Mouse (Mus musculus) stomach, embryonic 15.5 days (tissue): ENCODE measurements around the gene Hus1b. TPM values are rescaled to one million over a fixed set of nuclear protein-coding genes. Genes with fewer than 3 reads are reported as not detected.

Experiments
- ATAC-seq: fragments of 200-750 bp; cut with Nextera tagmentation; 2 replicates; pipeline ENCODE4 v1.8.0; 2017; ENCODE audit warnings: low read depth, moderate number of reproducible peaks, moderate TSS enrichment; ENCODE audit not compliant: insufficient read depth, low FRiP score
- H3K27ac ChIP-seq: fragments of 300-500 bp; sonication (generic); 2 replicates; pipeline ENCODE4 v1.5.1; 2015; ENCODE audit warnings: mild to moderate bottlenecking, inconsistent platforms
- H3K27me3 ChIP-seq: fragments of 300-500 bp; sonication (generic); replicated peaks from 2 replicates; pipeline ENCODE4 v1.6.1; 2015; ENCODE audit warnings: inconsistent platforms
- H3K36me3 ChIP-seq: fragments of 300-500 bp; sonication (generic); 2 replicates; pipeline ENCODE4 v1.6.1; 2015; ENCODE audit warnings: inconsistent platforms
- H3K4me1 ChIP-seq: fragments of 300-500 bp; sonication (generic); 2 replicates; pipeline ENCODE4 v1.6.1; 2015; ENCODE audit warnings: inconsistent platforms
- H3K4me2 ChIP-seq: fragments of 300-500 bp; sonication (generic); 2 replicates; pipeline ENCODE4 v1.6.1; 2015; ENCODE audit warnings: mild to moderate bottlenecking, inconsistent platforms
- H3K4me3 ChIP-seq: fragments of 300-500 bp; sonication (generic); replicated peaks from 2 replicates; pipeline ENCODE4 v1.5.1; 2015; ENCODE audit warnings: inconsistent platforms
- H3K9ac ChIP-seq: fragments of 300-500 bp; sonication (generic); 2 replicates; pipeline ENCODE4 v1.6.1; 2015; ENCODE audit warnings: inconsistent platforms
- H3K9me3 ChIP-seq: fragments of 300-500 bp; sonication (generic); 2 replicates; pipeline ENCODE4 v1.6.1; 2016; ENCODE audit warnings: inconsistent platforms
- WGBS: fragments of 180-500 bp; shearing (Covaris S2); methylation state at CpG from one replicate; pipeline ENCODE4 v1.1.7; 2015; 5-methylcytosine and 5-hydroxymethylcytosine counted together
- polyA plus RNA-seq: library from polyadenylated mRNA; unstranded; fragments of >200 nt; fragmentation: Nextera tagmentation; extraction: Ambion mirVana; gene quantifications from 2 replicates; pipeline ENCODE4 v1.2.1, GENCODE M21; 2015

The Hus1b gene
- polyA plus RNA-seq, result 0.10 TPM in 1 of 2 replicates, not detected in the other

DNA sequence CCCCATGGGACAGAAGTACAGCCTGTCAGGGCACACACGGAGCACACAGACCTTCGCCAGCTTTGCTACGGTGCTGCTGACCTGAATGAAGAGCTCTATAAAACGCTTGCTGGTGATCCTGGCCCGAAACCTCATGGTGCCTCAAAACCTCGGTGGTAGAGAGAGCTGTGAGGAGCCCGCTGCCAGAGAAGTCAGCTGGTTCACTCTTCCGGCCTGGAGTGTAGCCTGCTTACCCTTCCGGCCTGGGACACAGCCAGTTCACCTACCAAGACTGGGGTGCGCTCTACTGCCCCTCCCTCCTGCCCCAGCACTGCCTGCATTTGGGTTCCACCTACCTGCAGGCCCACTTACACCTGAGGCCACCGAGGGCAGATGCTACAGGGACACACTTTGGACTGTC is at the start of gene Hus1b:
Gene Hus1b (minus strand): TSS at position 220 of the 400 bp plus-strand sequence.
- no peaks in the 10 kb centered on the region for H3K36me3 ChIP-seq
- 86% methylated on average over 11 of the region's 11 CpGs for WGBS
- H3K4me1 ChIP-seq, result peaks cover 3% of the 10 kb centered on the region; the same call in 1 of the 2 replicates
- H3K4me3 ChIP-seq, result no peak within 1 kb of the TSS
- no peak within 1 kb of the TSS for H3K4me2 ChIP-seq
- no peak for ATAC-seq
- H3K27me3 ChIP-seq, result no peaks in the 10 kb centered on the region
- no peaks in the 10 kb centered on the region for H3K9me3 ChIP-seq
- H3K9ac ChIP-seq, result no peak within 1 kb of the TSS
- 0 out of 2 replicates have a peak within 1 kb of the TSS, but pooled peaks have one; percentile 21 for H3K27ac ChIP-seq

- Histone ChIP-seq H3K4me1 (0 out of 2 replicates have a peak, but pooled peaks cover 6% of the 10 kb centered on the region), H3K4me3 (no peak overlapping the region), H3K4me2 (no peak overlapping the region), H3K9ac (no peak overlapping the region), H3K27ac (no peak overlapping the region), H3K27me3 (no peaks in the 10 kb centered on the region), H3K36me3 (no peaks in the 10 kb centered on the region), H3K9me3 (no peaks in the 10 kb centered on the region)
- 67% methylated on average over 6 of the region's 6 CpGs for WGBS
- ATAC-seq, result no peak
Measured at GRCm38 (mm10) chr13:30994249-30994858, 46.8 kb upstream of the Hus1b start.

DNA sequence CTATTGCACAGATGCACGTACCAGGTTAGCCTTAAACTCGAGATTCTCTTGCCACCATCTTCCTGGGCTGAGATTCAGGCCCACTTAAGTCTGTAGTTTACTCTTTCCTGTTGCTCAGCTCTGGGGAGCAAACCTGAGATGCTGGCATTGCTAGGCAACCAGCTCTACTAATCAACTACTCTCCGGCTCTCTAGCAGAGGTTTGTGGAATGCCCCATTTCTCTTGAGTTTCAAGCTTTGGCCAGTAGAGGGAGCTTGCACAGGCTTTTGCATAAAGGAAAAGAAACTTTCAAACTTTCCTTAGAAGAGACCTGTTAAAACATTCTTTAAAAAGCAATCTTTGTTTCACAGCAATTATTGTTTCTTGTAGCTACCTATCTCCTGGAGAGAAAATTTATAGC is 46.3 kb upstream of the Hus1b start:
- Histone ChIP-seq H3K9ac (no peak overlapping the region), H3K36me3 (no peaks in the 10 kb centered on the region), H3K27me3 (no peaks in the 10 kb centered on the region), H3K27ac (no peak overlapping the region), H3K4me3 (no peak overlapping the region), H3K4me2 (no peak overlapping the region), H3K4me1 (0 out of 2 replicates have a peak, but pooled peaks cover 6% of the 10 kb centered on the region), H3K9me3 (no peaks in the 10 kb centered on the region)
- no peak for ATAC-seq
- WGBS, result 29% methylated on average over 3 of the region's 3 CpGs

DNA sequence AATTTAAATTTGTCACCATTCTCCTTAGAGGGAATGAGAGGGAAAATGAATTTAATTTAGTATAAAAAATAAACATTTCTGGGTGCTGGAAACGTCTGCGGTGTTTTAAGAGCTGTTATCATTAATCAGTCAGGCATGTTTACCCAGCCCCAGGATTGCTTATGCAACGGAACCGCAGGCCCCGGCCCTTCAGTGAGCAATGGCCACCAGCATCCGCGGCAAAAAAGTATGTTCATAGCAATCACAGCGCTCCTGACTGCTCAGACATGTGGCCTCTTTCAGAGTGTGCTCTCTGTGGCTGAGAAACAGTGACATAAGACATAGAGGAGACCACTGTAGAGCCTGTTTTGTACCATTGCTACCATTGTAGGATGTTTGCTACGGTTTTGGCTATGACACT is 42.7 kb upstream of the Hus1b start:
- Histone ChIP-seq H3K9ac (no peak overlapping the region), H3K36me3 (no peaks in the 10 kb centered on the region), H3K4me1 (0 out of 2 replicates have a peak, but pooled peaks cover 10% of the 10 kb centered on the region), H3K9me3 (no peaks in the 10 kb centered on the region), H3K27me3 (no peaks in the 10 kb centered on the region), H3K4me3 (no peak overlapping the region), H3K27ac (peak overlapping the region; percentile 3; the same call in 1 of the 2 replicates), H3K4me2 (no peak overlapping the region)
- 25% methylated on average over 9 of the region's 9 CpGs for WGBS
- ATAC-seq, result peak; percentile 63; the same call in 1 of the 2 replicates

GRCm38 (mm10) chr13:30989710-30990109 is 42.2 kb upstream of the Hus1b start:
- no peak overlapping the region; the same call in 1 of the 2 replicates for H3K27ac ChIP-seq
- 66% methylated on average over 10 of the region's 10 CpGs for WGBS

GRCm38 (mm10) chr13:30987686-30988085 is 40.1 kb upstream of the Hus1b start:
- 0 out of 2 replicates have a peak, but pooled peaks cover 10% of the 10 kb centered on the region for H3K4me1 ChIP-seq
- no peak for ATAC-seq
- no peaks in the 10 kb centered on the region for H3K9me3 ChIP-seq
- H3K36me3 ChIP-seq, result no peaks in the 10 kb centered on the region
- no peak overlapping the region for H3K4me3 ChIP-seq
- H3K27ac ChIP-seq, result no peak overlapping the region
- H3K4me2 ChIP-seq, result no peak overlapping the region
- H3K9ac ChIP-seq, result no peak overlapping the region
- H3K27me3 ChIP-seq, result no peaks in the 10 kb centered on the region
- WGBS, result 68% methylated on average over 2 of the region's 2 CpGs

More at GRCm38 (mm10) chr13:30989710-30990109, 42.2 kb upstream of the Hus1b start:
- Histone ChIP-seq H3K9ac (no peak overlapping the region), H3K4me1 (0 out of 2 replicates have a peak, but pooled peaks cover 10% of the 10 kb centered on the region), H3K4me2 (no peak overlapping the region), H3K4me3 (no peak overlapping the region), H3K9me3 (no peaks in the 10 kb centered on the region), H3K36me3 (no peaks in the 10 kb centered on the region), H3K27me3 (no peaks in the 10 kb centered on the region)
- no peak for ATAC-seq

DNA sequence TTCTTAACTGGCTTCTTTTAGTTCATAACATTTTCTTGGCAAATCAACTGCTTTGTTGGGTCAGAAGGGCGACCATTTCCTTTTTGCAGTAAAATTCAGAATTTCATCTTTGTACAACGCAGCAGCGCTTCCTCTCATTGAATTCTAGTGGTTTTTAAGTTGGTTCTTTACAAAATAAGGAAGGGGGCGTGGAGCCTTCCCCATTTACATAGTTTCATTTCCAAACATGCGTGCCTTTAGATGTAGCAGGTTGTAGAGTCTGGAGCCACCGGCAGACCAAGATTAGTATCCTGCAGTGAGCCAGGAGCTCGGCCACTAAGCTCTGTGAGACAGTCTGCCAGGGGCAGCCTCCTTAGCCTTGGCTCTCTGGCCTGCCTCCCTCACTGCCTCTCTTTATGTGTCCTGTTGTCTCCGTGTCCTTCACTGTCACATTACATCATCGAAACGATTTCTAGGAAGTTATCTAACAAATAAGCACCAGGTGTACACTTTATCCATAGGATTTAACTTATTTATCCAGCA is 39.4 kb upstream of the Hus1b start:
- H3K9ac ChIP-seq, result no peak overlapping the region
- 59% methylated on average over 10 of the region's 10 CpGs for WGBS
- H3K4me1 ChIP-seq, result 0 out of 2 replicates have a peak, but pooled peaks cover 10% of the 10 kb centered on the region
- H3K4me3 ChIP-seq, result no peak overlapping the region
- H3K9me3 ChIP-seq, result no peaks in the 10 kb centered on the region
- H3K4me2 ChIP-seq, result no peak overlapping the region
- no peaks in the 10 kb centered on the region for H3K36me3 ChIP-seq
- H3K27ac ChIP-seq, result peak overlapping the region; percentile 76; the same call in 1 of the 2 replicates
- H3K27me3 ChIP-seq, result no peaks in the 10 kb centered on the region
- no peak for ATAC-seq

- Histone ChIP-seq H3K27me3 (no peaks in the 10 kb centered on the region), H3K9ac (peak overlapping the region; percentile 10; the same call in 1 of the 2 replicates), H3K4me1 (0 out of 2 replicates have a peak, but pooled peaks cover 10% of the 10 kb centered on the region), H3K9me3 (no peaks in the 10 kb centered on the region), H3K4me2 (peak overlapping the region; percentile 56), H3K36me3 (no peaks in the 10 kb centered on the region), H3K4me3 (peak overlapping the region; percentile 31), H3K27ac (peak overlapping the region; percentile 76)
- peak; percentile 58; the same call in 1 of the 2 replicates for ATAC-seq
- WGBS, result 13% methylated on average over 27 of the region's 27 CpGs
Measured at GRCm38 (mm10) chr13:30985598-30986466, 38.3 kb upstream of the Hus1b start.

GRCm38 (mm10) chr13:30985275-30985597 is 37.7 kb upstream of the Hus1b start:
- Histone ChIP-seq H3K4me2 (peak overlapping the region; percentile 56), H3K27me3 (no peaks in the 10 kb centered on the region), H3K4me1 (0 out of 2 replicates have a peak, but pooled peaks cover 9% of the 10 kb centered on the region), H3K9me3 (no peaks in the 10 kb centered on the region), H3K27ac (peak overlapping the region; percentile 76), H3K9ac (no peak overlapping the region), H3K4me3 (peak overlapping the region; percentile 31), H3K36me3 (no peaks in the 10 kb centered on the region)
- ATAC-seq, result no peak
- 21% methylated on average over 13 of the region's 13 CpGs for WGBS

- H3K4me1 ChIP-seq, result 0 out of 2 replicates have a peak, but pooled peaks cover 4% of the 10 kb centered on the region
- no peak overlapping the region for H3K9ac ChIP-seq
- no peaks in the 10 kb centered on the region for H3K36me3 ChIP-seq
- no peak overlapping the region for H3K27ac ChIP-seq
- H3K9me3 ChIP-seq, result no peaks in the 10 kb centered on the region
- ATAC-seq, result no peak
- 67% methylated on average over 1 of the region's 1 CpGs for WGBS
- H3K27me3 ChIP-seq, result no peaks in the 10 kb centered on the region
- H3K4me2 ChIP-seq, result no peak overlapping the region
- H3K4me3 ChIP-seq, result no peak overlapping the region
Measured at GRCm38 (mm10) chr13:30981666-30982065, 34.1 kb upstream of the Hus1b start.

- Histone ChIP-seq H3K4me2 (no peak overlapping the region), H3K27ac (no peak overlapping the region), H3K9ac (no peak overlapping the region), H3K4me3 (no peak overlapping the region), H3K27me3 (no peaks in the 10 kb centered on the region), H3K9me3 (no peaks in the 10 kb centered on the region), H3K36me3 (no peaks in the 10 kb centered on the region), H3K4me1 (no peaks in the 10 kb centered on the region)
- WGBS, result 57% methylated on average over 4 of the region's 4 CpGs
- no peak for ATAC-seq
Measured at GRCm38 (mm10) chr13:30978224-30978623, 30.7 kb upstream of the Hus1b start.
